ENCODE assay signal across 18 mouse cellular contexts in the genomic region with DNA sequence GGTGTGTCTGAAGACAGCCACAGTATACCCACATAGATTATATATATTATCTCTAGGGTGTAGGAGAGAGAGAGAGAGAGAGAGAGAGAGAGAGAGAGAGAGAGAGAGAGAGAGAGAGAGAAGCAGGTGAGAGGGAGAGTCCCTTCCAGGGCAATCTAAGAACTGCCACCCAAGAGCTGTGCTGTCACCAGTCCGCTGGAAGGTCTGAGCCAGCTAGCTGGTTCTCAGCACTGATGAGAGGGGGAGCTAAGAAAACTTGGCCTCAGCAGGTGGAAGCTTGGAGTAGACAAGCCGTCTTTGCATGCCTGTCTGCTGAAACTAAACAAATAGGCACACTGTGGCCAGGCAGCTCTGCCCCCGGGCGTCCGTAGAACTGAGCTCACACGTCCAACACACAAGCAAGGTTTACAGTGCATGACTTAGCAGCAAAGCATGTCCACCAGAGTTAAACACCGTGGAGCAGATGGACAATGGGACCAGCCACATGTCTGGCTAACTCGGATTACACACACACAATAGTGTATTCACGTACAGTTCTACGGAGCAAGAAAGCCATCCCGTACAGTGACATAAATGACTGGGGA. TPM values are rescaled to one million over a fixed set of nuclear protein-coding genes. Genes with fewer than 3 reads are reported as not detected.
A peak's percentile ranks its signal among the peaks of the same experiment; 100 is the strongest.
DNase-seq lines count a peak whose midpoint lies in the region; ATAC-seq and TF ChIP-seq lines count a peak whose summit lies in the region.
"Had no signal": no experiment of that assay in that cellular context is flagged by ENCODE, and none has a peak within 500 bp of the region (broad histone marks: within the 10 kb centered on the region; RNA-seq: fewer than 3 reads in every experiment).

No protein-coding gene starts in this region.

- TF ChIP-seq POLR2A in myocyte (IDR thresholded peaks at IDR 0.05; ENCODE audit: insufficient read length, low read depth) = no peak

- H3K27me3 ChIP-seq in liver, embryonic 15.5 days = no peaks in the 10 kb centered on the region
- H3K27me3 ChIP-seq in liver, embryonic 12.5 days (replicated peaks) = no peaks in the 10 kb centered on the region
- H3K27me3 ChIP-seq in myocyte (ENCODE audit: control insufficient read depth, insufficient read depth, insufficient read length) = no peaks in the 10 kb centered on the region
- H3K27me3 ChIP-seq: embryonic facial prominence, embryonic 13.5 days; limb, embryonic 12.5 days; megakaryocyte, embryonic 14.5 days had no signal

- peaks cover 28% of the 10 kb centered on the region for H3K36me3 ChIP-seq in liver, embryonic 15.5 days (replicated peaks)
- peaks cover 26% of the 10 kb centered on the region for H3K36me3 ChIP-seq in liver, embryonic 12.5 days
- H3K36me3 ChIP-seq in myocyte (ENCODE audit: control insufficient read depth, insufficient read depth) = no peaks in the 10 kb centered on the region

- H3K4me1 ChIP-seq in liver, embryonic 15.5 days (replicated peaks) = peaks cover 4% of the 10 kb centered on the region; the same call in 1 of the 2 replicates
- 0 out of 2 replicates have a peak, but pooled peaks cover 3% of the 10 kb centered on the region for H3K4me1 ChIP-seq in liver, embryonic 12.5 days
- H3K4me1 ChIP-seq: embryonic facial prominence, embryonic 13.5 days had no signal

- no peak overlapping the region for H3K4me3 ChIP-seq in liver, embryonic 15.5 days (replicated peaks)
- H3K4me3 ChIP-seq in liver, embryonic 12.5 days = no peak overlapping the region
- no peak overlapping the region for H3K4me3 ChIP-seq in myocyte
- H3K4me3 ChIP-seq: embryonic facial prominence, embryonic 13.5 days; limb, embryonic 12.5 days; megakaryocyte, embryonic 14.5 days had no signal

- H3K4me2 ChIP-seq in liver, embryonic 15.5 days = no peak overlapping the region
- no peak overlapping the region for H3K4me2 ChIP-seq in liver, embryonic 12.5 days
- H3K4me2 ChIP-seq in myocyte (ENCODE audit: low read depth) = no peak overlapping the region
- H3K4me2 ChIP-seq: embryonic facial prominence, embryonic 13.5 days; heart, embryonic 11.5 days; limb, embryonic 12.5 days had no signal

- H3K79me2 ChIP-seq in myocyte (ENCODE audit: control insufficient read depth, insufficient read depth) = no peaks in the 10 kb centered on the region

- H3ac ChIP-seq in myocyte (ENCODE audit: control insufficient read depth, insufficient read length) = no peak overlapping the region

- H3K27ac ChIP-seq in liver, embryonic 15.5 days (replicated peaks) = no peak overlapping the region
- H3K27ac ChIP-seq in liver, embryonic 12.5 days = no peak overlapping the region
- H3K27ac ChIP-seq: embryonic facial prominence, embryonic 13.5 days; limb, embryonic 12.5 days had no signal

- peak; percentile 17; the same call in 1 of the 2 replicates for ATAC-seq in frontal cortex, adult (ENCODE audit: low TSS enrichment)
- ATAC-seq in liver, embryonic 15.5 days (ENCODE audit: insufficient read depth) = 0 out of 2 replicates have a peak, but pooled peaks have one; percentile 17
- no peak for ATAC-seq in liver, embryonic 12.5 days
- ATAC-seq: intestine, postnatal 0 days had no signal

- no peak overlapping the region for H3K9ac ChIP-seq in liver, embryonic 15.5 days
- no peak overlapping the region for H3K9ac ChIP-seq in liver, embryonic 12.5 days
- H3K9ac ChIP-seq: embryonic facial prominence, embryonic 13.5 days; limb, embryonic 12.5 days had no signal

- DNase-seq in frontal cortex, postnatal 25 days (ENCODE audit: low spot score in 2 of 2) = no peak
- DNase-seq in Muller cell, postnatal 12 days (ENCODE audit: inconsistent ontology term) = peak; percentile 80
- DNase-seq in layer of hippocampus, adult 9-10 months (ENCODE audit: low spot score) = no peak
- DNase-seq: adrenal gland, postnatal 14 days; B cell, adult 2 months; cerebellum, postnatal 36 days; gastrocnemius, postnatal 36 days; heart, postnatal 36 days; thymus, postnatal 25 days had no signal

- no peaks in the 10 kb centered on the region for H3K9me3 ChIP-seq in liver, embryonic 15.5 days (replicated peaks)
- no peaks in the 10 kb centered on the region for H3K9me3 ChIP-seq in liver, embryonic 12.5 days (replicated peaks)
- H3K9me3 ChIP-seq: embryonic facial prominence, embryonic 13.5 days; limb, embryonic 12.5 days; megakaryocyte, embryonic 14.5 days had no signal

- 75% methylated on average over 11 of the region's 11 CpGs for WGBS in liver, embryonic 15.5 days (ENCODE audit: insufficient replicate concordance)
- WGBS in liver, embryonic 12.5 days (ENCODE audit: insufficient replicate concordance) = 74% methylated on average over 11 of the region's 11 CpGs

TF ChIP-seq in myocyte, 11 proteins besides CTCF, POLR2A, EP300 and RAD21:
- TF ChIP-seq MYOG (IDR thresholded peaks at IDR 0.05; ENCODE audit: control insufficient read depth in 1 of 3, insufficient read depth in 1 of 3, insufficient read length in 2 of 3, low read depth in 2 of 3) (no peak), SRF (IDR thresholded peaks at IDR 0.05; ENCODE audit: control insufficient read depth, insufficient read length, low read depth) (no peak), MAX (IDR thresholded peaks at IDR 0.05; ENCODE audit: low read depth) (no peak), USF1 (IDR thresholded peaks at IDR 0.05; ENCODE audit: low read depth) (no peak), POLR2AphosphoS2 (IDR thresholded peaks at IDR 0.05; ENCODE audit: insufficient read length, low read depth) (peak; percentile 64)

RNA-seq across cellular contexts. Expression of a gene that starts 35.3 kb away (rescaled TPM):
- polyA plus RNA-seq in liver, embryonic 15.5 days (2015; fragmentation: Nextera tagmentation; extraction: Ambion mirVana) = 7.4 and 8.2 TPM in 2 replicates
- polyA plus RNA-seq in liver, embryonic 12.5 days (2016; fragmentation: Nextera tagmentation; extraction: Ambion mirVana) = 11.9 and 13.3 TPM in 2 replicates
- 0.29 TPM for polyA plus RNA-seq in myocyte (2012; fragmentation: generic; extraction: Trizol)
